Mouse (Mus musculus) cerebellum, adult 2 months (tissue): ENCODE data around the gene Rplp2.

ENCODE experiments used
- CTCF ChIP-seq: fragments of 200-500 bp; IDR thresholded peaks from 2 replicates; pipeline ENCODE4 v1.5.1; 2011; ENCODE audit warnings: low read depth, mild to moderate bottlenecking, control low read depth, low read length, moderate library complexity, borderline replicate concordance; ENCODE audit not compliant: insufficient read depth
- POLR2A ChIP-seq: fragments of 200-500 bp; IDR thresholded peaks from 2 replicates; pipeline ENCODE4 v1.6.1; 2011; ENCODE audit warnings: low read length, control low read depth, borderline replicate concordance; ENCODE audit not compliant: insufficient read depth

- TF ChIP-seq CTCF (no peak), POLR2A (no peak)
Observed at GRCm38 (mm10) chr7:141476226-141476980, 29.2 kb downstream of the Rplp2 start.
